Mouse (Mus musculus) hindbrain, embryonic 13.5 days (tissue): ENCODE measurements around the gene Plekhg6. TPM values are rescaled to one million over a fixed set of nuclear protein-coding genes. Genes with fewer than 3 reads are reported as not detected.

Experiments used
- ATAC-seq: fragments of 200-750 bp; cut with Nextera tagmentation; 2 replicates; pipeline ENCODE4 v1.8.0; 2017; ENCODE audit warnings: moderate TSS enrichment; ENCODE audit not compliant: low FRiP score
- H3K27ac ChIP-seq: fragments of 300-500 bp; sonication (generic); 2 replicates; pipeline ENCODE4 v1.5.1; 2015; ENCODE audit warnings: inconsistent platforms, mild to moderate bottlenecking, moderate library complexity
- H3K27me3 ChIP-seq: fragments of 300-500 bp; sonication (generic); 2 replicates; pipeline ENCODE4 v1.6.1; 2015; ENCODE audit warnings: mild to moderate bottlenecking, inconsistent platforms
- H3K36me3 ChIP-seq: fragments of 300-500 bp; sonication (generic); 2 replicates; pipeline ENCODE4 v1.6.1; 2015; ENCODE audit warnings: mild to moderate bottlenecking, inconsistent platforms
- H3K4me1 ChIP-seq: fragments of 300-500 bp; sonication (generic); replicated peaks from 2 replicates; pipeline ENCODE4 v1.6.1; 2015; ENCODE audit warnings: inconsistent platforms
- H3K4me2 ChIP-seq: fragments of 300-500 bp; sonication (generic); 2 replicates; pipeline ENCODE4 v1.6.1; 2015; ENCODE audit warnings: inconsistent platforms, mild to moderate bottlenecking, moderate library complexity
- H3K4me3 ChIP-seq: fragments of 300-500 bp; sonication (generic); 2 replicates; pipeline ENCODE4 v1.5.1; 2015; ENCODE audit warnings: mild to moderate bottlenecking, inconsistent platforms
- H3K9ac ChIP-seq: fragments of 300-500 bp; sonication (generic); 2 replicates; pipeline ENCODE4 v1.6.1; 2015; ENCODE audit warnings: mild to moderate bottlenecking, inconsistent platforms
- H3K9me3 ChIP-seq: fragments of 300-500 bp; sonication (generic); 2 replicates; pipeline ENCODE4 v1.6.1; 2016; ENCODE audit warnings: inconsistent platforms
- WGBS: fragments of 180-500 bp; shearing (Covaris S2); methylation state at CpG from one replicate; pipeline ENCODE4 v1.1.7; 2015; 5-methylcytosine and 5-hydroxymethylcytosine counted together
- polyA plus RNA-seq: library from polyadenylated mRNA; unstranded; fragments of >200 nt; fragmentation: Nextera tagmentation; extraction: Ambion mirVana; gene quantifications from 2 replicates; pipeline ENCODE4 v1.2.1, GENCODE M21; 2015

Gene Plekhg6
- polyA plus RNA-seq, 1 experiment from 2014 or later = 0.12 TPM

DNA sequence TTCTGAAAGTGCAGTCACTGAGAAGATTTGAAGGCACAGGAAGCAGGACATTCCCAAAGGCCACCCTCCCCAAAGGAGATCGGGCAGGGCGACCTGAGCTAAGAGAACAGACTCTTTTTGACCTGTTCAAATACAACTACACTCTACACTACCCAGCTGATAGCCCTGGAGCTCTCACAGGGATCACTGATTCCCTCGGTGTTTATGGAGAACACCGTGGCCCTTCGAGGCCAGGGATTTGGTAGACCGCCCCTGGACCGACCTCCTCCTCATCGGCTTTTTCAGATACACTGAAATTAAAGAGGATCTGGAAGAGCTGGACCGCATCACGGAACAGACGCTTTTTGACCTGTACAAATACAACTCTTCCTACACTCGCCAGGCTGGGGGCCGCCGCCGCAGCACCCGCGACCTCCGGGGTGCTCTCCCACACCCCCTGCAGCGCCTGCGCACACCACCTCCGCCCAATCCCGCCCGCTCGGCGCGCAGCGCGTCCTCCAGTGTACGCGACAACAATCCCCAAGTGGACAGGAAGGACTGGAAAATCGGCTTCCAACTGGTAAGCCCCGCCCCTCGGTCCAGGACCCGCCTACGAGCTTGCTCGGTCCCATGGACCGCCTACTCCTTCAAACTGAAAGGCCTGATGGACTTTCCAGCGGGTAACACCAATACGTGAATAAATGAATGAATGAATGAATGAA is 49.8 kb downstream of the Plekhg6 start:
- under 1% methylated on average over 39 of the region's 39 CpGs for whole genome bisulfite sequencing
- no peaks in the 10 kb centered on the region for H3K36me3 ChIP-seq
- ATAC-seq = peak; percentile 91
- H3K27ac ChIP-seq = no peak overlapping the region
- H3K4me2 ChIP-seq = peak overlapping the region; percentile 80
- peak overlapping the region; percentile 71 for H3K9ac ChIP-seq
- no peaks in the 10 kb centered on the region for H3K9me3 ChIP-seq
- peak overlapping the region; percentile 51 for H3K4me3 ChIP-seq
- 0 out of 2 replicates have a peak, but pooled peaks cover 3% of the 10 kb centered on the region for H3K27me3 ChIP-seq
- H3K4me1 ChIP-seq = peaks cover 9% of the 10 kb centered on the region

DNA sequence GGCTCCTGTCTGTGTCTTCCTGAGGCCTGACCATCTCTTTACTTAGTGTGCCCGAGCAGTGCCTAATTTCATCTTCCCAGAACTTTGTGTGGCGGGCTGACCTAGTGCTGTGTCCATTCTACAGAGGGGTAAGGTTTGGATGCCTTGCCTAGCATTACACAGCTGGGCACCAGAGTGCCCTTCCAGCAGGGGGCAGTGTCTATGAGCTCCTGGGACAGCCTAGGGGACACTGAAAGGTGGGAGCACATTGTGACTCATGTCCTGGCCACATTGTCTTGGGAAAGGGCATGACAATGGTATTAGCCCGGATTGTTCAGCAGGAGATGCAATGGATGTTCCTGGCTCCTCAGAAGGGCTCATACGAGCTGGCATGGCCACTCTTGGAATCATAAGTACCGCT is 52.4 kb downstream of the Plekhg6 start:
- no peak for ATAC-seq
- Histone ChIP-seq H3K9ac (no peak overlapping the region), H3K27ac (no peak overlapping the region), H3K27me3 (peaks cover 14% of the 10 kb centered on the region), H3K4me3 (no peak overlapping the region), H3K4me2 (no peak overlapping the region), H3K4me1 (peaks cover 9% of the 10 kb centered on the region), H3K9me3 (no peaks in the 10 kb centered on the region), H3K36me3 (no peaks in the 10 kb centered on the region)
- 80% methylated on average over 5 of the region's 5 CpGs for WGBS

DNA sequence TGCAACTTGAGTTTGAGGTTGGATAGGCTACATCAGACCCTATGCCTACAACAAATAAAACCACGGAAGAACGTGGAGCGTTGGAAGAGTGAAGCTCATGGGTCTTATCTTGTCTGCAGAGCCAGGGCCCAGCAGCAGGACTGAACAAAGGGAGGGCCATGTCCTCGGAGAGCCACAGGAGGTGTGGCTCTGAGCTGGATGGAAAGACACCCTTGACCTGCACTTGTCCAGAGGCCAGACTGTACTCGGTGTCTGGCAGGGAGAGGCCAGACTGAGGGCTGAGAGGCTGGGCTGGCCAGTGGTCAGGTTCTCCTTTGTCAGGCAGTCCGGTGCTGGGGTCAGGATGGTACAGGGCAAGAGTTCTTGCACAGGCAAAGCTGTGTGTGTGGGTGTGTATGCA is 55.3 kb downstream of the Plekhg6 start:
- Histone ChIP-seq H3K9ac (no peak overlapping the region), H3K9me3 (no peaks in the 10 kb centered on the region), H3K4me3 (no peak overlapping the region), H3K27ac (no peak overlapping the region), H3K4me1 (peaks cover 10% of the 10 kb centered on the region), H3K4me2 (no peak overlapping the region), H3K27me3 (peaks cover 39% of the 10 kb centered on the region), H3K36me3 (no peaks in the 10 kb centered on the region)
- 68% methylated on average over 6 of the region's 6 CpGs for WGBS
- ATAC-seq = no peak

DNA sequence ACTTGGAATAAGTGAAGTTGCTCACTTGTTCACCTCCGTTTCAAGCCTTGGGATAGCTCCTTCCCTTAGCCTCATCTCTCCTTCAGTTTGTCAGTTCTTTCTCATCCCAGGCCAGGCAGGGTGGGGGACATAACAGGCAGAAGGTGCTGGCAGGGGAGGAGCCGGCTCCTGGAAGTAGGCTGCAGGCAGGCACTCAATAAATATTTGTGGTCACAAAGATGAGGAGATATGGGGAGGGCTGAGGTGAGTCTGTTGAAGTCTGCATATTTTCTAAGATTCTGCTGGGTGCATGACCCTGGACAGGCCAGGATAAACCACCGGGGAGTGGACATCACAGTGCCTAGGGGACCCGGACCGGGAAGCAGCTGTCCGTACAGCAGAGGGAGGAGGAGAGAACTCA is 57.0 kb downstream of the Plekhg6 start:
- no peak for ATAC-seq
- 68% methylated on average over 6 of the region's 6 CpGs for WGBS

DNA sequence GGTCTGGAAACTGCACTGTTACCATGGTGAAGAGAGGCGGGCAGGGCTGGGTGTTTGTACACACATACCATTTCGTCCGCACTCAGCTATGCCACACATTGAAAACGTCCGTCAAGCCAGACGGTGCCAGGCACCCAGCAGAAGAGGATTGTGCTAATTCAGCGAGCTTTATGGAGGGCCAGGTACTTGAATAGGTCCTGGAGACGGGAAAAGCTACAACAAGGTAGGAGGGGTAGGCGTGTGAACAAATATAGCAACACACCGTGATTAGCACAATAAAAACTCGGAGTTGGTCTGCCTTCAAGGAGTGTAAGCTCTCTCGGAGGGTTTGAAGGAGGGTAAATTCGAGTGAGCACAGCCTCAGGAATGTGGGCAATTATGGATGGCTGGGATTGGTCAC is 57.8 kb downstream of the Plekhg6 start:
- no peak overlapping the region for H3K4me3 ChIP-seq
- no peak overlapping the region for H3K9ac ChIP-seq
- H3K4me1 ChIP-seq = peaks cover 8% of the 10 kb centered on the region
- 59% methylated on average over 13 of the region's 13 CpGs for WGBS
- ATAC-seq = no peak
- H3K36me3 ChIP-seq = no peaks in the 10 kb centered on the region
- H3K27ac ChIP-seq = no peak overlapping the region
- H3K4me2 ChIP-seq = no peak overlapping the region
- H3K9me3 ChIP-seq = no peaks in the 10 kb centered on the region
- H3K27me3 ChIP-seq = peaks cover 58% of the 10 kb centered on the region

More for the DNA sequence above, 57.0 kb downstream of the Plekhg6 start:
- H3K36me3 ChIP-seq = no peaks in the 10 kb centered on the region
- H3K27ac ChIP-seq = no peak overlapping the region
- H3K4me3 ChIP-seq = no peak overlapping the region
- H3K4me2 ChIP-seq = no peak overlapping the region
- H3K4me1 ChIP-seq = peaks cover 8% of the 10 kb centered on the region
- H3K9me3 ChIP-seq = no peaks in the 10 kb centered on the region
- no peak overlapping the region for H3K9ac ChIP-seq
- peaks cover 57% of the 10 kb centered on the region for H3K27me3 ChIP-seq

DNA sequence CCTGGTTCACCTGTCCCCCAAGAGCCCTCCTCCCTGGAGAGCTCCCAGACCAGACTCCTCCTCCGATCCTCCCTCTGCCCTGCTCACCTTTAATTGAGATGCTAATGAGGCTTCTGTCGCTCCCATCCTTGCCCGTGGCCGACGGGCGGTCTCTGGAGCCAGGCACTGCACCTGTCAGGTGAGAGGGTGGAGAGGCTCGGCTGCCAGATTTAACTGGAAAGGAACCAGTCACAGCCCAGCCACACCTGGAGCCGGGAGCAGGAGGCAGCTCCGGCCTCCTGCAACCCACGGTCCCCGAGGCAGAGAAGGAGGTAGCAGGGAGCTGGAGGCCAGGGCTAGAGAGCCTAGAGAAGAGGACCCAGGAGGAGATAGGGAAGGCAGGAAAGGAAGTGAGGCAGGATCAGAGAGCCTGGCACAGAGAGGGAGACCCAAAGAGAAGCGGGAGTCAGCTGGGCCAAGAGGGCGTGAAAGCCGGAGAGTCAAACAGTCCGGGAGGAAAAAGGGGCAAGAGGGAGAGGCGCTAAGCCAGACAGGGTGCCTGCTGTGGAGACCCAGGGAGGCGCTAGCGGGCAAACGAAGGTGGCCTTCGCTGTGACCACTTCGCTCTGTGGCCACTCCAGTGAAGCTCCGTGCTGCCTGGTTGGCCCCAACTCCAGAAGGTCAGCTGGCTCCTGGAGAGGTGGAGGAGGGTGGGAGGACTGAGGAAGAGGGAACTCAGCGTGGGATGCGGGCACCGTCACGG is 59.3 kb downstream of the Plekhg6 start:
- peaks cover 8% of the 10 kb centered on the region for H3K4me1 ChIP-seq
- H3K36me3 ChIP-seq = no peaks in the 10 kb centered on the region
- H3K9ac ChIP-seq = peak overlapping the region; percentile 13; the same call in 1 of the 2 replicates
- H3K9me3 ChIP-seq = no peaks in the 10 kb centered on the region
- H3K4me2 ChIP-seq = no peak overlapping the region
- no peak overlapping the region for H3K27ac ChIP-seq
- 7% methylated on average over 26 of the region's 26 CpGs for WGBS
- peaks cover 58% of the 10 kb centered on the region for H3K27me3 ChIP-seq
- no peak for ATAC-seq
- H3K4me3 ChIP-seq = no peak overlapping the region

DNA sequence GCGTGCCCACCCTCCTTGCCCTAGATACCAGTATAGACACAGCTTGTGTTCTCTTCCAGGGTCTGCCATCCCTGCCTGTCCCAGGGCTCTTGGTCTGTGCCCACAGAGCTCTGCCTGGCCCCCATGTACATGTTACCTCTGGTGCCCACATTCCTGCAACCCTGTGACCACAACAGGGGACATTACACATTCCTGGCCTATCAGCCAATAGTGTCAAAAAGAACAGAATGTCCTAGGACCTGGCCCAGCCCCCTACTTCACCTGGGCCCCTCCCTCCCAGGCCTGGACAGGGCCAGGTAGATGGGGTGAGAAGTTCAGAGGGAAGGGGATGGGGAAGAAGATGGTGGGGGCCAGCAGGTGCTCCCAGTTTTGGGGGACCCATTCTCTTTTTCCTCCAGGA is 60.3 kb downstream of the Plekhg6 start, which contains the start of gene Scnn1a:
Gene Scnn1a, plus strand, starts transcription at position 337 of the 400 bp plus-strand sequence.
- H3K4me2 ChIP-seq = no peak within 1 kb of the TSS
- H3K4me3 ChIP-seq = no peak within 1 kb of the TSS
- peak within 1 kb of the TSS; percentile 13; the same call in 1 of the 2 replicates for H3K9ac ChIP-seq
- no peaks in the 10 kb centered on the region for H3K9me3 ChIP-seq
- WGBS = 82% methylated on average over 1 of the region's 1 CpGs
- no peaks in the 10 kb centered on the region for H3K36me3 ChIP-seq
- 0 out of 2 replicates have a peak, but pooled peaks have one; percentile 18 for ATAC-seq
- peaks cover 55% of the 10 kb centered on the region for H3K27me3 ChIP-seq
- H3K27ac ChIP-seq = no peak within 1 kb of the TSS
- peaks cover 8% of the 10 kb centered on the region for H3K4me1 ChIP-seq

DNA sequence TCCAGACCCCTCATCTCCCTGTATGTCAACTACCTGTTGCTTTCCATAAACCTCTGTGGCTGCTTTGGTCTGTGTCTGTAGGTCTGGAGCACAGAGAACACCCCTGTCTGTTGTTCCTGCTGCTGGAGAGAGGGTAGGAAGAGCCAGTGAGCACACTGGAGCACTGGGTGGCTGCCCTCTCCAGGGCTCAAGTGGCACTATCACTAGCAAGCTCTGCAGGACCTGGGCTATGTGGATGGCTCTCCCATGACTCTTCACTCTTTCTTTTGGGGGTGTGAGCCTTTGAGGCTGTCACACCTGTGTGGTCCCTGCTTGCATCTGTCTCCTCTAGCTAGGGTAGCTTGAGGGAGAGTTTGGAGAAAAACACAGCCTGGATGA is 60.7 kb downstream of the Plekhg6 start:
- peaks cover 8% of the 10 kb centered on the region for H3K4me1 ChIP-seq
- ATAC-seq = no peak
- no peak overlapping the region for H3K27ac ChIP-seq
- peaks cover 54% of the 10 kb centered on the region for H3K27me3 ChIP-seq
- no peaks in the 10 kb centered on the region for H3K36me3 ChIP-seq
- no peak overlapping the region for H3K9ac ChIP-seq
- H3K4me2 ChIP-seq = no peak overlapping the region
- no peak overlapping the region for H3K4me3 ChIP-seq
- H3K9me3 ChIP-seq = no peaks in the 10 kb centered on the region

DNA sequence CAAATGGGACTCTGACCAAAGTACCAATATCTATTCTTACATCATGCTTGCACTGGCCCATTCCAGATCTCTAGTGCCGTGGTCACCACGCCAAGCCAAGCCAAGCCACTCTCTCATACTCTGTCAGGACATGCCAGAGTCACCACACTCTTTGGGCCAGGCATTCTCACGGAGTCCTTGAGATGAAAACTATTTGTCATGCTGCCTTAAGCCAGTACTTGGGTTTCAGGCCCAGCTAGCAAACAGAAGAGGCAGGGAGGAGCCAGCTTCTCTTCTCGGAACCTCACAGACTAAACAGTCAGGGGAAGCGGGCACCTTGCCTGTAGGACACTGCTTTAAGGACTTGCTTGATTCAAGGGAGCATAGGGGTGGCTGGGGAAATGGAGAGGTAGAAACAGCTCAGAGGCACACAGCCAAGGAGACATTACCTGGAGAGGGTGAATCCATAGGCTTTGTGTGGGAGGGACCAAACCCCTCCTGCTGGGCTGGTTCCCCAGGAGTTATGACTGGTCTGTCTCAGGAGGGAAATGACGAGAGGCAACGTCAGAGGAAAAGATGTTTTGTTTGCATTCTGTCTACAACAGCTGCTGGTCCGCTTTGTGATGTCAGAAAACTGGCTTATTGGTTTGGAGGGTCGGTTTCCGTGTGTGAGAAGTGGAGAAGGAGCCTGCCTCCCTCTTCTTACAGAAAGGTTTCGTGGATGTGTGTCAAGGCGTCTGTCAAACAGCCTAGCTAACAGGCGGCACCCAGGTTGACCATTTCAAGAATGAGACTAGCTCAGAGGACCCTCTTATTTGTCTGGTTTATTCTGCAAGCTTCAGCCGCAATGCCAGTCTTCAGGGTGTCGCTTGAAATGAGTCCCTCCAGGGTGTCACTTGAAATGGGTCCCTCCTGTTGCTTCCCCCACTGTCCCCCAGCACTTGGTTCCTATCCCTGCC is 61.3 kb downstream of the Plekhg6 start:
- Histone ChIP-seq H3K27ac (no peak overlapping the region), H3K4me2 (no peak overlapping the region), H3K27me3 (peaks cover 54% of the 10 kb centered on the region), H3K36me3 (no peaks in the 10 kb centered on the region), H3K9me3 (no peaks in the 10 kb centered on the region), H3K9ac (no peak overlapping the region), H3K4me3 (no peak overlapping the region), H3K4me1 (peaks cover 10% of the 10 kb centered on the region)
- ATAC-seq = no peak
- WGBS = 76% methylated on average over 15 of the region's 15 CpGs

DNA sequence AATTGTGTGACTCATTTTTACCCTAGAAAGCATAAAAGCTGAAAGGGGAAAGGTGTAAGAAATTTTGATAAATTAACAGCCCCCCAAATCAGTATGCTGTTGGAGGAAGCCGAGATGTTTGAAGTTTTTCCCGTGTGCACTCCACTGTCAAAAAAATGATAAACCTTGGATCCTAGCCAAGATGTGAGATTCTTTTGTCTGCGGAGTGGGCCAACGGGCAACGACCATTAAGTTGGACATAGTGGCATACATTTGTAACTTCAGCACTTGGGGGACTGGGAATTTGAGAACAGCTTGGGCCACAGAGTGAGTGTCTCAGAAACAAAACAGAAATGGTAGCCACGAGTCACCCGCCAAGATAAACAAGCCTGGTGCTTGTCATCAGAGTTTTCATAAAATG is 63.5 kb downstream of the Plekhg6 start:
- Histone ChIP-seq H3K4me2 (no peak overlapping the region), H3K27ac (no peak overlapping the region), H3K27me3 (peaks cover 43% of the 10 kb centered on the region), H3K4me3 (no peak overlapping the region), H3K4me1 (peaks cover 29% of the 10 kb centered on the region), H3K36me3 (no peaks in the 10 kb centered on the region), H3K9me3 (no peaks in the 10 kb centered on the region), H3K9ac (no peak overlapping the region)
- ATAC-seq = no peak
- WGBS = 64% methylated on average over 7 of the region's 7 CpGs

DNA sequence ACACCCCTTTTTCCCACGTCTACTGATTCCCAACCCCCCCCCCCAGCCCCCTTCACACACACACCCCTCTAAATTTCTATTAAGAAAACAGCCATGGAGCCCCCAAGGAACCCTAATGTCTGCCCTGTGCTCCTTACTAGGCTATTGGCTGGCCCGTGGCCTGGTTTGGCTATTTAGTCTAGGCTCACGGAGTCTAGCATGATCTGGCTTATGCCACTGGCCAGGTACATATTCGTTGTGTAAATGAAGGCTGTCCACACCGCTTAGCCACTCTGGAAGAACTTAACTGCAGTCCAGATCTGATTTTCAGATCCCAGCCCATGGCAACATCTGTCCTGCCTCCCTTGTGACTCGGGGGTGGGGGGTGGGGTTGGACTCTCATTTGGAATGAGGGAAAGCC is 65.8 kb downstream of the Plekhg6 start:
- H3K9me3 ChIP-seq = no peaks in the 10 kb centered on the region
- peaks cover 22% of the 10 kb centered on the region for H3K27me3 ChIP-seq
- H3K36me3 ChIP-seq = no peaks in the 10 kb centered on the region
- no peak overlapping the region for H3K27ac ChIP-seq
- 76% methylated on average over 6 of the region's 6 CpGs for WGBS
- H3K4me1 ChIP-seq = peaks cover 22% of the 10 kb centered on the region
- H3K4me3 ChIP-seq = no peak overlapping the region
- H3K9ac ChIP-seq = no peak overlapping the region
- ATAC-seq = no peak
- no peak overlapping the region for H3K4me2 ChIP-seq

DNA sequence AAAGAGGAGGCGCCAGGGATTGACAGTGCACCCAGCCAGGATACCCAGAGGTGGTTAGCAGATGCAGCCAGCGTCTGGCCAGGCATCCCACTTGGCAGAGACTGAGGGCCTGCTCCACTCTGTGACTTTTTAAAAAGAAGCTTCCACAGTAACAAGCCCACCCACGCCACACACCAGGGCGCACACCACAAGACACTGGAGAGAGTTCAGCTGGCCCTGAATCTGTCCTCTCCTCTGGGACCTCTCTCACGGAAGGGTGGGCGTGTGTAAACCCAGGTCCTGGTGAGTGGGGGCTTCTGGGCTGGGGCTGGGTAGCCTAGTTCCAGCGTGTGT is 66.4 kb downstream of the Plekhg6 start:
- no peaks in the 10 kb centered on the region for H3K9me3 ChIP-seq
- peak; percentile 34 for ATAC-seq
- H3K4me1 ChIP-seq = peaks cover 24% of the 10 kb centered on the region
- no peaks in the 10 kb centered on the region for H3K36me3 ChIP-seq
- peak overlapping the region; percentile 36 for H3K4me3 ChIP-seq
- H3K27me3 ChIP-seq = peaks cover 16% of the 10 kb centered on the region
- H3K4me2 ChIP-seq = peak overlapping the region; percentile 60
- peak overlapping the region; percentile 72 for H3K9ac ChIP-seq
- WGBS = 56% methylated on average over 7 of the region's 7 CpGs
- no peak overlapping the region for H3K27ac ChIP-seq
